Mouse (Mus musculus) heart, postnatal 25 days (tissue): ENCODE results near the gene Tbc1d22a. TPM values are rescaled to one million over a fixed set of nuclear protein-coding genes. Genes with fewer than 3 reads are reported as not detected.

Source experiments
- DNase-seq: peaks from one replicate; pipeline ENCODE4 v3.0.0; 2022; ENCODE audit warnings: low spot score
- intact Hi-C: fragments of 180-260 bp; cut with DNase I; formaldehyde crosslinking; loops from one replicate; pipeline ENCODE4 v1.15.1; 2025
- total RNA-seq, 2 experiments: library from RNA; stranded (reverse); gene quantifications; 2 replicates each; pipeline ENCODE4 v1.2.3; 2021

Gene Tbc1d22a
- total RNA-seq, 2 experiments from 2014 or later: 21.2 to 21.7 TPM

- no peak for DNase-seq
These were observed 294.3 kb downstream of the Tbc1d22a start for GRCm38 (mm10) chr15:86508406-86509176.

GRCm38 (mm10) chr15:86509601-86510000 is 295.3 kb downstream of the Tbc1d22a start:
- intact Hi-C loops: no loop called here

More at GRCm38 (mm10) chr15:86508406-86509176, 294.3 kb downstream of the Tbc1d22a start:
- intact Hi-C loops: no loop called here

GRCm38 (mm10) chr15:86511181-86511580 is 296.9 kb downstream of the Tbc1d22a start:
- DNase-seq: no peak
- intact Hi-C loops: no loop called here

More at GRCm38 (mm10) chr15:86509601-86510000, 295.3 kb downstream of the Tbc1d22a start:
- DNase-seq: no peak

GRCm38 (mm10) chr15:86513336-86513735 is 299.1 kb downstream of the Tbc1d22a start:
- intact Hi-C loops: no loop called here
- no peak for DNase-seq

GRCm38 (mm10) chr15:86520201-86520600 is 305.9 kb downstream of the Tbc1d22a start:
- intact Hi-C loops: no loop called here
- no peak for DNase-seq

GRCm38 (mm10) chr15:86535356-86535755 is 321.1 kb downstream of the Tbc1d22a start:
- intact Hi-C loops: no loop called here

GRCm38 (mm10) chr15:86542371-86542770 is 328.1 kb downstream of the Tbc1d22a start:
- intact Hi-C loops: no loop called here
- no peak for DNase-seq

More at GRCm38 (mm10) chr15:86535356-86535755, 321.1 kb downstream of the Tbc1d22a start:
- no peak for DNase-seq

- DNase-seq: no peak
- intact Hi-C loops: no loop called here
These were observed 330.0 kb downstream of the Tbc1d22a start for GRCm38 (mm10) chr15:86544122-86544795.

Other genes with a start within 250 kb of the Tbc1d22a start
- gene Celsr1, start 180.7 kb upstream of the Tbc1d22a start, total RNA-seq: 1 to 10 TPM; 6.6 to 7.2 TPM
- 10 to 100 TPM; 30.4 to 34.7 TPM for gene Gramd4, start 156.8 kb upstream of the Tbc1d22a start, total RNA-seq
- 10 to 100 TPM; 29.7 to 29.9 TPM for gene Cerk, start 28.3 kb upstream of the Tbc1d22a start, total RNA-seq